Mouse (Mus musculus): Measurements from ENCODE around the gene Gm21974. TPM values are rescaled to one million over a fixed set of nuclear protein-coding genes. Genes with fewer than 3 reads are reported as not detected.
A peak's percentile ranks its signal among the peaks of the same experiment; 100 is the strongest.

Gene Gm21974
- total and polyA plus RNA-seq, 3 experiments: not detected

GRCm38 (mm10) chr7:127842001-127842718 is 53.1 kb downstream of the Gm21974 start:
- H3K79me2 ChIP-seq (ENCODE audit: control insufficient read depth, insufficient read depth, low read length, poor library complexity): peaks cover 7% of the 10 kb centered on the region; the same call in 1 of the 2 replicates
- H3K36me3 ChIP-seq (ENCODE audit: control insufficient read depth in 1 of 2, insufficient read depth in 2 of 2, low read length in 2 of 2): peaks cover 0 to 7% of the 10 kb centered on the region in 2 experiments; a peak in 1 of 4 replicates
- H3K4me3 ChIP-seq (ENCODE audit: control insufficient read depth in 1 of 2, insufficient read depth in 1 of 2, low read depth in 2 of 2, low read length in 2 of 2): peak overlapping the region; percentile 78 to 92
- peak overlapping the region; percentile 99 for H3K9ac ChIP-seq (ENCODE audit: control insufficient read depth, low read depth, low read length, poor library complexity, severe bottlenecking)
- no peaks in the 10 kb centered on the region for H3K9me3 ChIP-seq (replicated peaks; ENCODE audit: insufficient read depth, low read length)
- no peaks in the 10 kb centered on the region for H3K27me3 ChIP-seq (ENCODE audit: control insufficient read depth in 1 of 2, insufficient read depth in 2 of 2, low read length in 2 of 2)
- DNase-seq (ENCODE audit: low read depth, low spot score): peak; percentile 88
- H3K4me1 ChIP-seq (ENCODE audit: control insufficient read depth in 1 of 2, insufficient read depth in 2 of 2, low read length in 2 of 2): 0 out of 4 replicates have a peak, but pooled peaks cover 0 to 10% of the 10 kb centered on the region in 2 experiments
- TF ChIP-seq MXI1 (IDR thresholded peaks at IDR 0.05; ENCODE audit: low read depth, low read length) (peak; percentile 73), UBTF (IDR thresholded peaks at IDR 0.05; ENCODE audit: borderline replicate concordance, insufficient read depth, low read depth, low read length) (no peak), ELF1 (IDR thresholded peaks at IDR 0.05; ENCODE audit: low read depth, low read length) (peak; percentile 31; the same call in 1 of the 2 replicates), POLR2AphosphoS2 (IDR thresholded peaks at IDR 0.05; ENCODE audit: low read length) (peak; percentile 34; the same call in 1 of the 2 replicates), SIN3A (IDR thresholded peaks at IDR 0.05; ENCODE audit: low read length) (peak; percentile 70), POLR2A (IDR thresholded peaks at IDR 0.05; ENCODE audit: control insufficient read depth in 1 of 2, insufficient read depth in 1 of 2, low read depth in 1 of 2, low read length in 2 of 2, poor library complexity in 1 of 2) (peak in 1 of 2 experiments; percentile 83; a peak in 2 of 4 replicates), JUND (IDR thresholded peaks at IDR 0.05; ENCODE audit: low read depth, low read length) (no peak), ETS1 (IDR thresholded peaks at IDR 0.05; ENCODE audit: low read depth, low read length) (no peak), CHD1 (IDR thresholded peaks at IDR 0.05; ENCODE audit: low read depth, low read length) (peak; percentile 77; the same call in 1 of the 2 replicates), NRF1 (IDR thresholded peaks at IDR 0.05; ENCODE audit: insufficient read depth, low read depth, low read length, poor library complexity, severe bottlenecking) (peak; percentile 55; the same call in 1 of the 2 replicates), RCOR1 (IDR thresholded peaks at IDR 0.05; ENCODE audit: low read depth, low read length) (no peak), MYC (IDR thresholded peaks at IDR 0.05; ENCODE audit: low read depth, low read length) (0 out of 2 replicates have a peak, but pooled peaks have one; percentile 20), NELFE (IDR thresholded peaks at IDR 0.05; ENCODE audit: low read depth, low read length) (peak; percentile 46; the same call in 1 of the 2 replicates), ZMIZ1 (IDR thresholded peaks at IDR 0.05; ENCODE audit: low read depth, low read length) (peak; percentile 77), HCFC1 (IDR thresholded peaks at IDR 0.05; ENCODE audit: low read depth, low read length) (peak; percentile 97), MYB (IDR thresholded peaks at IDR 0.05; ENCODE audit: low read depth, low read length) (no peak), USF1 (IDR thresholded peaks at IDR 0.05; ENCODE audit: low read depth, low read length) (0 out of 2 replicates have a peak, but pooled peaks have one; percentile 25), MAX (IDR thresholded peaks at IDR 0.05; ENCODE audit: low read length) (0 out of 2 replicates have a peak, but pooled peaks have one; percentile 16), TBP (IDR thresholded peaks at IDR 0.05; ENCODE audit: low read depth, low read length) (peak; percentile 65; the same call in 1 of the 2 replicates)
- H3K27ac ChIP-seq (ENCODE audit: control insufficient read depth, low read depth, low read length): peak overlapping the region; percentile 98

All from MEL (cell line).